Mouse (Mus musculus) spleen, postnatal 36 days (tissue): ENCODE data around the gene Cnot6.
A peak's percentile ranks its signal among the peaks of the same experiment; 100 is the strongest.

Source experiments
- DNase-seq, 2 experiments: peaks; one replicate each; pipeline ENCODE4 v3.0.0; 2022; ENCODE audit warnings: low spot score in 2 of 2, mixed read lengths in 1 of 2

Gene Cnot6

GRCm38 (mm10) chr11:49654651-49655050, 57.9 kb downstream of the Cnot6 start:
- no peak for DNase-seq

GRCm38 (mm10) chr11:49653079-49653408, 59.5 kb downstream of the Cnot6 start:
- DNase-seq, result no peak

GRCm38 (mm10) chr11:49652401-49653078, 60.0 kb downstream of the Cnot6 start:
- DNase-seq, result peak; percentile 54 to 62

DNA sequence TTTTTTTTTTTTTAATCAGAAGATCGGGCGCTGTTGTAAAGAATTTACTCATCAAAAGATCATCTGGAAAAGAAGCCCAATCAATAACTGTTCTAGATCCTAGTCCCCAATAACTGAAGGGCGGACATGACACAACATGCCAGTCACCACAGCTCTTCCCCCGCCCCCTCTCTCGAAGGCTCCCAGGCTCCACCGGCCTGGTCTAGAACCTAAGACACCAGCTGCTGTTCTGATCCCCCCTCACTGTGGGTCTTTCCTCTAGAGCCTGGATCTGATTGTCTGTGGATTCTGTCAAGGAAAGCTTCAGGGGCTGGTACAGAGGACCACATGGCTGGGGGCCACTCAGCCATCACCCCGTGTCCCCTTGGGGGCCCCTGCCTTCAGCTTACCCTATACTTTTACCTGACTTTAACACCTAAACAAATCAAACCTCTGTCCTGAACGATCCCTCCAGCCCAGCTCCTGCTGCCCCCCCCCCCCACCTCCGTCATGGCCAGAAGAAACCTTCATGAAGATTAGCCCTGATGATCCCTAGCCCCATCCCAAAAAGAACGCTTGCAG, 60.7 kb downstream of the Cnot6 start:
- no peak for DNase-seq

GRCm38 (mm10) chr11:49650994-49651761, 61.3 kb downstream of the Cnot6 start:
- DNase-seq, result no peak

DNA sequence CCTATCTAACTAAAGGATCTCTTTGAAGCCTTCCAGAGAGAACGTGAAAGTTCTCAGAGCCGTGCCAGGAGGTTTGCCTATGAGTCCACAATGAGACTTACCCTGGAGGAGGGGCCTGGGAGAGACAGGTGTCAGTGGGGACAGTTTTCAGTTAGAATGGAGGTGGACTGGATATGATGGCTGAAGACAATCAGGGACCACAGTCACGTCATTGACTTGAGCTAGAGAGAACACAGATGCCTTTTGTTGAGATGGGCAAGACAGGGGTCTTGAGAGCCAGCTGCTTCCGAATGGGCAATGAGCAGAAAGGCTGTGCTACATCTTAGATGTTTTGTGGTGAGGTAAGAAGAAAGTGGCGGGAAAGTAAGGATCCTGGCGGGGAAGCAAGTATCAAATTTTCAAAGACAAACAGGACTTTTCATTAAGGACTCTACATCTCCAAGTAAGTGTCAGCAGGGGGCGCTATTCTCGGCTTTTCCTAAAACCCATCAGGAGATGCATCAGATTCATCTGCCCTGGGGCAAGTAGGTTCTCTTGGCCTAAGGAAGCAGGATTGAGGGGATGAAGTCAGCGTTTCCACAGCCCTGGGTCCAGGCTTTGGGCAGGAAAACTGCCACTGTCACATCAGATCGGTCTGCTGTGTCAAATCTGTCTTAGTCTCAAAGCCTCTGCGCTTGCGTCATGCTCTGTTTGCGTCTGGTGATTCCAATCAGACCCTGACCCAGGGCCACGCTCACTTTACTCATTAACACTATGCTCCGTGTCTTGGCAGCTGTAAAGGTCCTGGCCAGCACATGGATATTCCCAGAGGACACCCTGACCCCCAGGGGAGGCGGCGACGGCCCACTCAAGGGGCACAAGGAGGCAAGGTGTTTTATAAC, 62.2 kb downstream of the Cnot6 start:
- DNase-seq, result no peak

DNA sequence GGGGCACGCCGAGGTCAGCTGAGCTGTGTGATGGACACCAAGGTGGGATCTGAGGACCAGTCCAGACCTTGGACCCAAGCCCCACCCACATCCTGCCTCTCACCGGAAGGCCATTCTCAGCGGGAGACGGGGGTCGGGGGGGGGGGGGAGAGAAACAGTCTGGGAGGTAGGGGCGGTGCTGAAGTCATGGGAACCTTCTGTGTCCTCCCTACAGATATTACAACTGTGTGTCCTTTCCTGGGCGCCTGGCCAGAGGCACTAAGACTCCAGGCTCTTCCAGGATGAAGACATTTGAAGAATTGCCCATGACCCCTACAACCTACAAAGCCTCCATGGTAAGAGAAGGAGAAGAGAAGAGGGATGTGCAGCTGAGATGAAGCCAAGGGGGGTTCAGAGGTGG, 66.8 kb downstream of the Cnot6 start:
- no peak for DNase-seq

GRCm38 (mm10) chr11:49636449-49636848, 76.1 kb downstream of the Cnot6 start:
- DNase-seq, result no peak

DNA sequence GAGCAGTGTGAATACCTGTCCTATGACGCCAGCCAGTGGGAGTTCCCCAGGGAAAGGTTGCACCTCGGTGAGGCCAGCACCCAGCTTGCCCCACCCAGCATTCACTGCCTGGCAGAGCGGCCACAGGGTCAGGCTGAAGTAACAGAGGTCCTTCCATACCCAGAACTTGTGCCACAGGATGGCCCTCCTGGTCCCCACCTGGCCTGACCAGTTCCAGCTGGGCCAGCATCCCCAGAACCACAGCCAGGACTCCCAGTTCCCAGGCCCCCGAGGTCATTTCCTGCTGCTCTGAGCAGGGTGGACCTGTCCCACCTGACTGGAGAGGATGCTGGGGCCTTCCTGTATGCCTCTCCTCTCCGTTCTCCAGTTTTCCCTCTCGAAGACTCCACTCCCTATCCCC, 76.9 kb downstream of the Cnot6 start:
- DNase-seq, result no peak

DNA sequence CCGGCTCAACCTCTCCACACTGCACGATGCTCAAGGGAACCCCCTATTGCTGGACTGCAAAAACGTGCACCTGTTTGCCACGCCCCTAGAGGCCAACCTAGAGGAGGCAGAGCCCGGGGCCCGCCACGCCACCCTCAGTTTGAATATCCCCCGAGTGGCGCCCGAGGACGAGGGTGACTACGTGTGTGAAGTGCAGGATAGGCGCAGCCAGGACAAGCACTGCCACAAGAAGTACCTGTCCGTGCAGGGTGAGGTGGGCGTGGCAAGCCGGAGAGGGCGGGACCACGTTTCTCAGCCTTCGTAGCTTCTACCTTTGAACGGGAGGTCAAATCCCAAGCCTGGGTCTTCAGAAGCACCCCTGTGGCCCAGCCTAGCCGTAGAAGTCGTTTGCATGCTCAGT, 78.4 kb downstream of the Cnot6 start:
- DNase-seq, result no peak

- DNase-seq, result no peak
Observed at GRCm38 (mm10) chr11:49632256-49632655, 80.3 kb downstream of the Cnot6 start.

- no peak for DNase-seq
Observed at GRCm38 (mm10) chr11:49631154-49631553, 81.4 kb downstream of the Cnot6 start.

- no peak for DNase-seq
Observed at GRCm38 (mm10) chr11:49626748-49627147, 85.8 kb downstream of the Cnot6 start.

GRCm38 (mm10) chr11:49625863-49626262, 86.7 kb downstream of the Cnot6 start:
- DNase-seq, result no peak

- DNase-seq, result no peak
Observed at GRCm38 (mm10) chr11:49624156-49624555, 88.4 kb downstream of the Cnot6 start.

GRCm38 (mm10) chr11:49621953-49622352, 90.6 kb downstream of the Cnot6 start:
- DNase-seq, result no peak
